Mouse (Mus musculus): ENCODE data around the gene Vps37b.

Gene Vps37b

GRCm38 (mm10) chr5:124019348-124020216 lies 12.5 kb downstream of the Vps37b start:
- peak; percentile 93 for DNase-seq

- DNase-seq, result no peak
Measured at GRCm38 (mm10) chr5:124018651-124019050, 13.4 kb downstream of the Vps37b start.

GRCm38 (mm10) chr5:124017941-124018340 lies 14.1 kb downstream of the Vps37b start:
- DNase-seq, result no peak

GRCm38 (mm10) chr5:124016291-124016821 lies 15.7 kb downstream of the Vps37b start:
- no peak for DNase-seq

DNA sequence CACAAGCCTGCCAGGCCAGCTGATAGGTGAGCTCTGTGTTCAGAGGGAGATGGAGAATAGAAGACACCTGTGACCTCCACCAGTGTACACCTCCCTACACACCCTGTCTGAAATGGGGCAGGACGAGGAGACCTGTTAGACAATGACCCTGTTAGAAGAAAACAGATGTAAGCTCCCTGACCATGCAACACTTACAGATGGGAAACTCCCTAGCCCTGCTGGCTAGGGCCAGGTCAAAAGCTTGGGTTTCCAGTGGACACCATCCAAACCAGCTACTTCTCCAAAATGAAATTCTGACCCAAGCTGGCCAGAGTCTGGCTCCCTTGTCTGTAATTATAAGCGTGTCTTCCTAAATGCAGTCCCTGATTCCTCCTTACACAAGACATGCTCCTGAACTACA lies 16.3 kb downstream of the Vps37b start:
- no peak for DNase-seq

GRCm38 (mm10) chr5:124014791-124015251 lies 17.2 kb downstream of the Vps37b start:
- DNase-seq, result peak; percentile 76

DNA sequence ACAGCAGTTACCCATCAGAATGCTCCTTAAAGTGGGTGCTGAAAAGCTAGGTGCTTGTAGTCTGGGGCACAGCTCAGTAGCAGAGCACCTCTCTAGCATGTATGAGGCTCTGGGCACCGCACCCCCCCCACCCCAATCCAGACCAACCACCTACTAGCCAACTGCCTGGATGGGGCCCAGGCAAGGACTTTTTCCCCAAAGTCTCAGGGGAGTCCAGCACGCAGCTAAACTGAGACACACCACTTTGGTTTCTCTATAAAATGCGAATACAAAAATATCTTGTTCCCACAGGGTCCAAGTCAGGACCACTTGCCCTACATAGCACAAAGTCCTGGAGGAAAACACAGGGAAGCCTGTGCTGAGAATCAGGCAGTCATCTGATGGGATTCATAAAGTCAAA lies 17.9 kb downstream of the Vps37b start:
- DNase-seq, result no peak

GRCm38 (mm10) chr5:124013747-124014146 lies 18.3 kb downstream of the Vps37b start:
- DNase-seq, result no peak

GRCm38 (mm10) chr5:124012885-124013284 lies 19.2 kb downstream of the Vps37b start:
- peak; percentile 40 for DNase-seq

GRCm38 (mm10) chr5:124011927-124012326 lies 20.1 kb downstream of the Vps37b start:
- no peak for DNase-seq

- DNase-seq, result peak; percentile 93
Measured at GRCm38 (mm10) chr5:124010910-124011655, 21.0 kb downstream of the Vps37b start.

DNA sequence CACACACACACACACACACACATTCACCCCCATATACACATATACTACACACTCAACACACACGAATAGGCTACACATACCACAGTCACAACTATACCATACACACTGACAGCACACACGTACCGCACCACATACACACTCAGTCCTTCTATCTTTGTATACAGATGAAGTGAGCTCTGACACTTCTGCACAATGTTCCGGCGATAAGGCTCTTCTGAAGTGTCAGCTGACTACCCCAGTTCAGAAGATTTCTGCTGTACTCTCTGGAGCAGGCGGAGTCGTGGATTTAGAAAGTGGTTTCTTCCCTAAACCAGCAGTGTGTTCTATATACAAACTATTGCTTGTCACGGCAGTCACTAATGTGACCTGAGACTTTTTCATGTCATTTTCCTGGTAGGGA lies 22.0 kb downstream of the Vps37b start:
- DNase-seq, result no peak

DNA sequence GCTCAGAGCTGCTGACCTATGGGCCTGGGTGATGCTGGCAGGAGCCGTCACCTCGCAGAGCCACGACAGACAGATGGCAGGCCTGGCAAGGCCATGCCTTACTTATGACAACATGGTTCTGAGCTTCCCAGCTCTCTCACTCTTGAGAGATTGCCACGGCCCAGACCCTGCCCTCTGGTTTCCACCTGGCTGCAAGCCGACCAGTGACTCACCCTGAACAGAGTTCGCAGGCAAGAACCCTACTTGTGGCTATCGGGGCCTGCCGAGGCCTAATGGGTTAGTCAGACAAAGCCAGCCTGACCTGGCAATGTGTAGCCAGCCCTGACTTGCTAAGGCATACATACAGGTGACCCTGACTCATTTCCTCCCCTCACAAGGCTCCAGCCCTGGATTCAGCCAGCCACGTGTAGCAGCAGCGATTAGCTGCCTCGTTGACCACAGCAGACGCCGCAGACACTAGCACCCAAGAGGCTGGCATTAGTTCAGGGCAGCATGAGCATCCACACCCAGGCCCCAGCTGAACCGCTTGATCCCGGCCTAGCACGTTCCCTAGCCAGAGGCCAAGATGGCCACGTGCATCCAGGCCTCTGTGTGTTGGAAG lies 25.1 kb downstream of the Vps37b start:
- no peak for DNase-seq

- DNase-seq, result no peak
Measured at GRCm38 (mm10) chr5:124006082-124006873, 25.8 kb downstream of the Vps37b start.

DNA sequence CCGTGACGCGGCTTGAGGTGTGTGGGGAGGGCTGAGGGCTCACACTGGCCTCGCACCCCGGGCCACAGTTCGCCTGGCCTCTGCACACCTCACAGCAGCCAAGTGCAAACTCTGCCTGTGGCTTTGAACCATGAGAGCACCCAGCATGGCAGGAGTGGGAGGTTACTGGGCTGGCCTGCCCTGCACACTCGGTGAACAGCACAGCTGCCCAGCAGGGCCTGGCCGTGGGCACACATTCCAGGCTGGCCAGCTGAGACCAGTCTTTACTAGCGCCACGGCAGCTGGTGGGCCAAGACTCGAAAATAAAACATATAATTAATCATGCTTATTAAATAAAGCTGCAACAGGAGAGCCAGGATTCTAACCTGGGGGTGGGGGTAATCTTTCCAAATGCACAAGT lies 26.5 kb downstream of the Vps37b start:
- DNase-seq, result no peak

DNA sequence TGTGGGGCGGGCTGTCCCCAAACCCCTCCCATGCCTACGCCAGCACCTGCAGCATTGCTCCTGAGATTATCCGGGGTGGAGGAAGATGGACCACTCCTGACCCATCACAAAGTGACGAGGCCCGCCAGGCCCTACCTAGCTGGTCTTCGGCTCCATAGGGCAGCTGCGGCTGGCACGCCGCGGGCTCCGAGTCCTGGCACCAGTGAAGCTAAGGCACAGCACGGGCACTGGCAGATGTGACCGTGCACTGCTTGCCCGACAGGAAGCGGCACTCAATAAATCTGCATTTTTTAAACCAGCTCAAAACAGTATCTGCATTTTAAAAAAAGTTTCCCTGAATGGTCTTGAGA lies 26.9 kb downstream of the Vps37b start:
- no peak for DNase-seq

DNA sequence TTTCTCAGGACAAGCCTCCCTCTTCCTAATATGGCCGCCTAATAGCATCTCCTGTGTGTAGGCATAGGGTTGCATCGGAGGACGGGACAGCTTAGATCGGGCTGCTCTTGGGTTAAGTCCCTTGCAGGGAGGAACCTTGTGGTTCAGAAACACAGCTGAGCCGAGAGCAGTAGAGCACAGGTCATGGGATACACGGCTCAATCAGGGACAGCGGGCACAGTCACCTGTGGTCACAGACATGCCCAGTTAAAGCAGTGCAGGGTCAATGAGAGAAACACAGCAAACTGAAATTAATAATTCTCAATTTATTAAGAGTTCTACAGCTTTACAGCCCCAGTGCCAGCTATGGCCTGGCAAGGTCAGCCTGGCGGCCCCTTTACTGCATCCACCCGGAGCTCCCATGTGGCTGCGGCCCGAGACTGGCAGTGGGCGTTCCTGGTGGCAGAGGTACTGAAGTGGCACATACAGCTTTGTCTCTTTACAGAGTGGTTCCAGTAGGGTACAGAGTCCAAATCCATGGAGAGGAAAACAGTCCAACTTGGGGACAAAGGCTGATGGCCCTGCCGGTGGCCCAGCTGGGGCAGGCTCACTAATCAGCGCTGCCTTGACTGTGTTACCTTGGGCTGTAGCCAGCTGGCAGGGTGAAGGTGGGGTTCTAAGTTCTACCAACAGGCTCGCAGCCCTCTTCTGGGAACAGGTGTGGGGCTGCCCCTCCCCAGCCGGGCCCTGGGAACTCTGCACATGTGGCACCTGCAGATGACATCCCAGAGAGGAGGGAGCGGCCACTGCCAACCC lies 27.5 kb downstream of the Vps37b start:
- DNase-seq, result no peak

GRCm38 (mm10) chr5:124003375-124003774 lies 28.7 kb downstream of the Vps37b start:
- DNase-seq, result no peak

DNA sequence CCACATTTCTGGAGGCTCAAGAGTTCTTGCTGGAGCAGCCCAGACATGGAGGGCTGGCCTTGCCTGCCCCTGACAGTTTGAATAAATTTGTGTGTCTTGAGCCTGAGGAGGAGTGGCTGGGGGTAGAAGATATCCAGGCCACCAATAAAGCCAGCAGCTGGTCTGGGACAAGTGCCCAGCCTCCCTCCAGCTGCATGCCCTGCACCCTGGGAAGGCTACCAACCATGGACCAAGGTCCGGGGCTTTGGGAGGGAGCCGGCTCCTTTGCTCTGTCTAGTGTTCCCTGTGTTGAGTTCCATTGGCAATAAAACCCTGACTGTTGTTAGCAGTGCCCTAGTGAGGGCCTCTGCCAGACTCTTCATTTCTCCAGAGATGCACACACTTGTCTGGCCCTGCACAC lies 29.2 kb downstream of the Vps37b start:
- peak; percentile 58 for DNase-seq

DNA sequence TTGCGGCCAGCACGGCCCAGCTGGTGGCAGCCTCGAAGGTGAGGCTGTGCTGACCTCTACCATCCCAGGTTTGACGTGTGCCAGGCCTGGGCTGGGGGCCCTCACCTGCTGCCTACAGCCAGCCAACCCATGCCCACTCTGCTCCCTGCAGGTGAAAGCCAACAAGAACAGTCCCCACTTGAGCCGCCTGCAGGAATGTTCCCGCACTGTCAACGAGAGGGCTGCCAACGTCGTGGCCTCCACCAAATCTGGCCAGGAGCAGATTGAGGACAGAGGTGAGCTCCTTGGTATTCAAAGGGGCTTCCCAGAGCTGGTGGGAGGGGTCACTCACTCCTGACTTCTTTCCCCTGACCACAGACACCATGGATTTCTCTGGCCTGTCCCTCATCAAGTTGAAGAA lies 30.8 kb downstream of the Vps37b start:
- DNase-seq, result no peak

- peak; percentile 93 for DNase-seq
Measured at GRCm38 (mm10) chr5:124000824-124001223, 31.2 kb downstream of the Vps37b start.

- no peak for DNase-seq
Measured at GRCm38 (mm10) chr5:123998370-123998769, 33.7 kb downstream of the Vps37b start.
